9 mouse cellular contexts compared by ENCODE assay signal in the genomic region with DNA sequence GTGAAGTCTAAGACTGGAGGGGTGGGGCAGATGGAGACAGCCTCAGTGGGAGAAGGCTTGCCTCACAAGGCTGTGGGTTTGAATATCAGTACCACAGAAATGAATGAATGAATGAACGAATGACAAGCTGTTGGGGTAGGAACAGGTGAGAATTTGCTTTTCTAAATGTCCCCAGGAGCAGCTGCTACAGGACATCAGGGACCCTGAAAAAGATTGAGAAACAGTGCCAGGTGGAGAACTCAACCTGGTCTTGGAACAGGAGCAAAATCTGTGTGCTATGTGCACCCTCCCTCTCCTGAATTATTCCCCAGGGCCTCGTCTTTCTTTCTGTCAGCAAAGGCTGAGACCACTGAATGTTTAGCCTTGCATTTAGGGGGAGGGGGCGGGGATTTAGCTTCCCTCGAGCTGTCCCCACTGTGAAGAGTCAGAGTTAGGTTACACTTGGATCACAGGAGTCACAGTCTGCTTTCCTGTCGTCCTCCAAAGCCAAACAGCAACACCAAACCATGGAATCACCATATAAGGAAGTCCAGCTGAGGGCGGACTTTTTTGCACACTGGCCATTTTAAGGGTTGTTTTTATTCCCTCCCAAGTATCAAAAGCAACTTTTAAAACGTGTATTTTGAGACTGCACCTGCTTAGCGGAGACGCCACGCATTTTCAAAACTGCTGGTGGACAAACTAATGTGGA. TPM values are rescaled to one million over a fixed set of nuclear protein-coding genes. Genes with fewer than 3 reads are reported as not detected.
DNase-seq lines count a peak whose midpoint lies in the region; ATAC-seq and TF ChIP-seq lines count a peak whose summit lies in the region.
"Had no signal": no experiment of that assay in that cellular context is flagged by ENCODE, and none has a peak within 500 bp of the region (broad histone marks: within the 10 kb centered on the region; RNA-seq: fewer than 3 reads in every experiment).

Gene Mmp9 (plus strand): TSS at position 641 of the 691 bp plus-strand sequence.

- WGBS in forebrain, embryonic 15.5 days = 24% methylated on average over 10 of the region's 10 CpGs
- WGBS in forebrain, embryonic 12.5 days = 24% methylated on average over 10 of the region's 10 CpGs
- WGBS in bone marrow, adult 2 months = 12% methylated on average over 10 of the region's 10 CpGs
- WGBS in forebrain, embryonic 16.5 days = 21% methylated on average over 10 of the region's 10 CpGs

- TF ChIP-seq POLR2A in bone marrow, adult 2 months (IDR thresholded peaks at IDR 0.05; ENCODE audit: borderline replicate concordance, control insufficient read depth, low read depth, low read length) = no peak

- ATAC-seq in forebrain, embryonic 15.5 days (replicated peaks) = no peak
- ATAC-seq in forebrain, embryonic 12.5 days (ENCODE audit: low FRiP score) = no peak
- no peak for ATAC-seq in forebrain, embryonic 16.5 days

- no peaks in the 10 kb centered on the region for H3K9me3 ChIP-seq in forebrain, embryonic 15.5 days
- no peaks in the 10 kb centered on the region for H3K9me3 ChIP-seq in forebrain, embryonic 12.5 days
- no peaks in the 10 kb centered on the region for H3K9me3 ChIP-seq in forebrain, embryonic 16.5 days (ENCODE audit: control insufficient read depth, low read length)
- no peaks in the 10 kb centered on the region for H3K9me3 ChIP-seq in megakaryocyte, embryonic 14.5 days
- H3K9me3 ChIP-seq: lung, embryonic 15.5 days had no signal

- peak within 1 kb of the TSS; percentile 74; the same call in 1 of the 2 replicates for H3K27ac ChIP-seq in forebrain, embryonic 15.5 days (replicated peaks)
- no peak within 1 kb of the TSS for H3K27ac ChIP-seq in forebrain, embryonic 12.5 days
- peak within 1 kb of the TSS; percentile 66 for H3K27ac ChIP-seq in bone marrow, adult 2 months (ENCODE audit: control insufficient read depth, insufficient read depth, low read depth, low read length, poor library complexity)
- no peak within 1 kb of the TSS for H3K27ac ChIP-seq in forebrain, embryonic 16.5 days (ENCODE audit: low read length)
- H3K27ac ChIP-seq: lung, embryonic 15.5 days had no signal

- H3K9ac ChIP-seq in forebrain, embryonic 15.5 days (replicated peaks) = no peak within 1 kb of the TSS
- H3K9ac ChIP-seq in forebrain, embryonic 12.5 days = no peak within 1 kb of the TSS
- no peak within 1 kb of the TSS for H3K9ac ChIP-seq in forebrain, embryonic 16.5 days (replicated peaks; ENCODE audit: low read depth, low read length)
- H3K9ac ChIP-seq: lung, embryonic 15.5 days had no signal

- H3K4me1 ChIP-seq in forebrain, embryonic 15.5 days = peaks cover 19% of the 10 kb centered on the region
- peaks cover 20% of the 10 kb centered on the region for H3K4me1 ChIP-seq in forebrain, embryonic 12.5 days
- H3K4me1 ChIP-seq in bone marrow, adult 2 months (ENCODE audit: control insufficient read depth, insufficient read depth, low read length) = peaks cover 7% of the 10 kb centered on the region
- peaks cover 23% of the 10 kb centered on the region for H3K4me1 ChIP-seq in forebrain, embryonic 16.5 days (replicated peaks; ENCODE audit: control insufficient read depth, insufficient read depth, low read length)
- H3K4me1 ChIP-seq in megakaryocyte, embryonic 14.5 days = peaks cover 61% of the 10 kb centered on the region

- no peaks in the 10 kb centered on the region for H3K36me3 ChIP-seq in forebrain, embryonic 15.5 days
- no peaks in the 10 kb centered on the region for H3K36me3 ChIP-seq in forebrain, embryonic 12.5 days (replicated peaks)
- no peaks in the 10 kb centered on the region for H3K36me3 ChIP-seq in forebrain, embryonic 16.5 days (ENCODE audit: control insufficient read depth, insufficient read depth)
- H3K36me3 ChIP-seq in megakaryocyte, embryonic 14.5 days (replicated peaks; ENCODE audit: low read length) = no peaks in the 10 kb centered on the region
- H3K36me3 ChIP-seq: lung, embryonic 15.5 days had no signal

- TF ChIP-seq CTCF in bone marrow, adult 2 months (IDR thresholded peaks at IDR 0.05; ENCODE audit: control insufficient read depth, insufficient read depth, low read length) = no peak

- no peak for DNase-seq in left cerebral cortex, adult 18-20 months (ENCODE audit: low spot score in 2 of 2)
- DNase-seq in retina, postnatal 1 day = no peak
- DNase-seq in yolk sac, embryonic 10.5 days (ENCODE audit: low spot score) = no peak

- H3K4me2 ChIP-seq in forebrain, embryonic 15.5 days (replicated peaks) = no peak within 1 kb of the TSS
- no peak within 1 kb of the TSS for H3K4me2 ChIP-seq in forebrain, embryonic 12.5 days
- H3K4me2 ChIP-seq in forebrain, embryonic 16.5 days (ENCODE audit: low read length) = 0 out of 2 replicates have a peak within 1 kb of the TSS, but pooled peaks have one; percentile 79

- H3K4me3 ChIP-seq in forebrain, embryonic 15.5 days = no peak within 1 kb of the TSS
- H3K4me3 ChIP-seq in forebrain, embryonic 12.5 days (replicated peaks) = no peak within 1 kb of the TSS
- H3K4me3 ChIP-seq in bone marrow, adult 2 months (replicated peaks; ENCODE audit: control insufficient read depth, low read depth, low read length) = peak within 1 kb of the TSS; percentile 46
- H3K4me3 ChIP-seq in forebrain, embryonic 16.5 days (replicated peaks; ENCODE audit: low read length) = no peak within 1 kb of the TSS
- peak within 1 kb of the TSS; percentile 7 for H3K4me3 ChIP-seq in megakaryocyte, embryonic 14.5 days (replicated peaks)
- H3K4me3 ChIP-seq: lung, embryonic 15.5 days had no signal

- H3K27me3 ChIP-seq in forebrain, embryonic 15.5 days = peaks cover 16% of the 10 kb centered on the region; the same call in 1 of the 2 replicates
- H3K27me3 ChIP-seq in forebrain, embryonic 12.5 days = peaks cover 73% of the 10 kb centered on the region
- 0 out of 2 replicates have a peak, but pooled peaks cover 6% of the 10 kb centered on the region for H3K27me3 ChIP-seq in forebrain, embryonic 16.5 days (replicated peaks; ENCODE audit: control insufficient read depth, insufficient read depth, low read length)
- peaks cover 93% of the 10 kb centered on the region for H3K27me3 ChIP-seq in megakaryocyte, embryonic 14.5 days (replicated peaks)

RNA-seq across cellular contexts. Expression of gene Mmp9, which starts in this region (rescaled TPM):
- 17.9 and 19.5 TPM in 2 replicates for polyA plus RNA-seq in forebrain, embryonic 15.5 days (2015; fragmentation: Nextera tagmentation; extraction: Ambion mirVana)
- polyA plus RNA-seq in forebrain, embryonic 12.5 days (2016; fragmentation: Nextera tagmentation; extraction: Ambion mirVana) = 3.6 and 4.4 TPM in 2 replicates
- 173 and 363 TPM in 2 replicates for polyA plus RNA-seq in bone marrow, adult 2 months (2011; ENCODE audit: insufficient read depth, insufficient read length, low replicate concordance, missing spikeins)
- polyA plus RNA-seq in forebrain, embryonic 16.5 days (2015; fragmentation: Nextera tagmentation; extraction: Ambion mirVana) = 16.9 and 20.6 TPM in 2 replicates
- 2.4 TPM in 1 of 2 replicates, not detected in the other for polyA plus RNA-seq in megakaryocyte, embryonic 14.5 days (2012; ENCODE audit: insufficient read depth, low replicate concordance)
- total RNA-seq in left cerebral cortex, adult 18-20 months (2021) = 1 to 10 TPM; 2.0 to 2.1 TPM

Comparison
In these comparisons a context has a peak if more than half of its experiments do, and no peak if none do; other contexts are left out.
1. H3K27ac ChIP-seq: peak in forebrain, embryonic 15.5 days (single experiment) and bone marrow, adult 2 months (single experiment); none in forebrain, embryonic 12.5 days (single experiment) and forebrain, embryonic 16.5 days (single experiment).
2. H3K4me3 ChIP-seq: peak in bone marrow, adult 2 months (single experiment) and megakaryocyte, embryonic 14.5 days (single experiment); none in forebrain, embryonic 15.5 days (single experiment), forebrain, embryonic 12.5 days (single experiment) and forebrain, embryonic 16.5 days (single experiment).